Mouse (Mus musculus) heart, embryonic 12.5 days (tissue): ENCODE measurements around the gene Map4k3. TPM values are rescaled to one million over a fixed set of nuclear protein-coding genes. Genes with fewer than 3 reads are reported as not detected.

Experiments
- ATAC-seq: fragments of 200-750 bp; cut with Nextera tagmentation; 2 replicates; pipeline ENCODE4 v1.8.0; 2017; ENCODE audit warnings: moderate TSS enrichment, moderate library complexity; ENCODE audit not compliant: insufficient number of reproducible peaks, low FRiP score
- H3K27ac ChIP-seq: fragments of 300-500 bp; sonication (generic); 2 replicates; pipeline ENCODE4 v1.5.1; 2016; ENCODE audit warnings: mild to moderate bottlenecking, moderate library complexity; ENCODE audit not compliant: poor library complexity, severe bottlenecking
- H3K27me3 ChIP-seq: fragments of 300-500 bp; sonication (generic); replicated peaks from 2 replicates; pipeline ENCODE4 v1.6.1; 2016; ENCODE audit warnings: mild to moderate bottlenecking, moderate library complexity
- H3K36me3 ChIP-seq: fragments of 300-500 bp; sonication (generic); 2 replicates; pipeline ENCODE4 v1.6.1; 2016; ENCODE audit warnings: mild to moderate bottlenecking, moderate library complexity
- H3K4me1 ChIP-seq: fragments of 300-500 bp; sonication (generic); replicated peaks from 2 replicates; pipeline ENCODE4 v1.6.1; 2016; ENCODE audit warnings: mild to moderate bottlenecking
- H3K4me2 ChIP-seq: fragments of 300-500 bp; sonication (generic); 2 replicates; pipeline ENCODE4 v1.6.1; 2016; ENCODE audit warnings: mild to moderate bottlenecking, moderate library complexity
- H3K4me3 ChIP-seq: fragments of 300-500 bp; sonication (generic); 2 replicates; pipeline ENCODE4 v1.5.1; 2016; ENCODE audit warnings: mild to moderate bottlenecking
- H3K9ac ChIP-seq: fragments of 300-500 bp; sonication (generic); 2 replicates; pipeline ENCODE4 v1.6.1; 2016; ENCODE audit warnings: mild to moderate bottlenecking, moderate library complexity
- H3K9me3 ChIP-seq: fragments of 300-500 bp; sonication (generic); replicated peaks from 2 replicates; pipeline ENCODE4 v1.6.1; 2016; ENCODE audit warnings: mild to moderate bottlenecking, moderate library complexity
- WGBS: fragments of 180-500 bp; shearing (Covaris S2); methylation state at CpG from one replicate; pipeline ENCODE4 v1.1.7; 2016; 5-methylcytosine and 5-hydroxymethylcytosine counted together
- polyA plus RNA-seq: library from polyadenylated mRNA; unstranded; fragments of >200 nt; fragmentation: Nextera tagmentation; extraction: Ambion mirVana; gene quantifications from 2 replicates; pipeline ENCODE4 v1.2.1, GENCODE M21; 2016

The Map4k3 gene
- polyA plus RNA-seq, 1 experiment from 2014 or later: 25.8 TPM

GRCm38 (mm10) chr17:80707176-80707575 is 21.1 kb downstream of the Map4k3 start:
- ATAC-seq: no peak
- Histone ChIP-seq H3K36me3 (no peaks in the 10 kb centered on the region), H3K4me2 (no peak overlapping the region), H3K9ac (no peak overlapping the region), H3K4me3 (no peak overlapping the region), H3K27ac (0 out of 2 replicates have a peak overlapping the region, but pooled peaks have one; percentile 5), H3K27me3 (no peaks in the 10 kb centered on the region), H3K4me1 (peaks cover 59% of the 10 kb centered on the region), H3K9me3 (no peaks in the 10 kb centered on the region)
- 53% methylated on average over 4 of the region's 4 CpGs for WGBS

- Histone ChIP-seq H3K4me2 (no peak overlapping the region), H3K4me3 (no peak overlapping the region), H3K9ac (no peak overlapping the region), H3K36me3 (no peaks in the 10 kb centered on the region), H3K27ac (0 out of 2 replicates have a peak overlapping the region, but pooled peaks have one; percentile 5), H3K9me3 (no peaks in the 10 kb centered on the region), H3K27me3 (no peaks in the 10 kb centered on the region), H3K4me1 (peaks cover 62% of the 10 kb centered on the region)
- 56% methylated on average over 6 of the region's 6 CpGs for WGBS
- no peak for ATAC-seq
Measured at GRCm38 (mm10) chr17:80706608-80707007, 21.7 kb downstream of the Map4k3 start.

- ATAC-seq: no peak
- Histone ChIP-seq H3K9me3 (no peaks in the 10 kb centered on the region), H3K36me3 (no peaks in the 10 kb centered on the region), H3K4me3 (no peak overlapping the region), H3K9ac (no peak overlapping the region), H3K27me3 (no peaks in the 10 kb centered on the region), H3K27ac (no peak overlapping the region), H3K4me2 (no peak overlapping the region), H3K4me1 (peaks cover 40% of the 10 kb centered on the region)
- 71% methylated on average over 5 of the region's 5 CpGs for WGBS
Measured at GRCm38 (mm10) chr17:80701687-80702086, 26.6 kb downstream of the Map4k3 start.

GRCm38 (mm10) chr17:80698930-80699329 is 29.4 kb downstream of the Map4k3 start:
- 60% methylated on average over 7 of the region's 7 CpGs for WGBS
- no peaks in the 10 kb centered on the region for H3K27me3 ChIP-seq
- H3K9ac ChIP-seq: no peak overlapping the region
- no peak overlapping the region for H3K27ac ChIP-seq
- no peak for ATAC-seq
- H3K36me3 ChIP-seq: no peaks in the 10 kb centered on the region
- H3K4me1 ChIP-seq: peaks cover 47% of the 10 kb centered on the region
- no peaks in the 10 kb centered on the region for H3K9me3 ChIP-seq
- no peak overlapping the region for H3K4me2 ChIP-seq
- no peak overlapping the region for H3K4me3 ChIP-seq

- no peaks in the 10 kb centered on the region for H3K27me3 ChIP-seq
- no peaks in the 10 kb centered on the region for H3K9me3 ChIP-seq
- peak overlapping the region; percentile 31; the same call in 1 of the 2 replicates for H3K9ac ChIP-seq
- H3K4me2 ChIP-seq: no peak overlapping the region
- H3K4me3 ChIP-seq: no peak overlapping the region
- no peaks in the 10 kb centered on the region for H3K36me3 ChIP-seq
- ATAC-seq: no peak
- no peak overlapping the region for H3K27ac ChIP-seq
- peaks cover 51% of the 10 kb centered on the region for H3K4me1 ChIP-seq
- WGBS: 51% methylated on average over 12 of the region's 12 CpGs
Measured at GRCm38 (mm10) chr17:80698191-80698901, 29.9 kb downstream of the Map4k3 start.

- WGBS: 92% methylated on average over 5 of the region's 5 CpGs
- H3K9ac ChIP-seq: no peak overlapping the region
- no peaks in the 10 kb centered on the region for H3K27me3 ChIP-seq
- H3K9me3 ChIP-seq: no peaks in the 10 kb centered on the region
- no peak overlapping the region for H3K4me2 ChIP-seq
- peaks cover 3% of the 10 kb centered on the region; the same call in 1 of the 2 replicates for H3K36me3 ChIP-seq
- peaks cover 58% of the 10 kb centered on the region for H3K4me1 ChIP-seq
- H3K4me3 ChIP-seq: no peak overlapping the region
- H3K27ac ChIP-seq: no peak overlapping the region
- 0 out of 2 replicates have a peak, but pooled peaks have one; percentile 31 for ATAC-seq
Measured at GRCm38 (mm10) chr17:80696956-80697355, 31.3 kb downstream of the Map4k3 start.

GRCm38 (mm10) chr17:80696210-80696609 is 32.1 kb downstream of the Map4k3 start:
- Histone ChIP-seq H3K27ac (no peak overlapping the region), H3K36me3 (peaks cover 3% of the 10 kb centered on the region; the same call in 1 of the 2 replicates), H3K4me2 (no peak overlapping the region), H3K27me3 (no peaks in the 10 kb centered on the region), H3K9me3 (no peaks in the 10 kb centered on the region), H3K4me3 (no peak overlapping the region), H3K4me1 (peaks cover 55% of the 10 kb centered on the region), H3K9ac (no peak overlapping the region)
- ATAC-seq: no peak
- WGBS: 82% methylated on average over 6 of the region's 6 CpGs

GRCm38 (mm10) chr17:80693707-80694106 is 34.6 kb downstream of the Map4k3 start:
- Histone ChIP-seq H3K9me3 (no peaks in the 10 kb centered on the region), H3K4me3 (peak overlapping the region; percentile 10; the same call in 1 of the 2 replicates), H3K27ac (peak overlapping the region; percentile 3; the same call in 1 of the 2 replicates), H3K4me2 (peak overlapping the region; percentile 51), H3K9ac (no peak overlapping the region), H3K4me1 (peaks cover 52% of the 10 kb centered on the region), H3K27me3 (no peaks in the 10 kb centered on the region), H3K36me3 (peaks cover 3% of the 10 kb centered on the region; the same call in 1 of the 2 replicates)
- 25% methylated on average over 7 of the region's 7 CpGs for WGBS
- ATAC-seq: 0 out of 2 replicates have a peak, but pooled peaks have one; percentile 41

GRCm38 (mm10) chr17:80692183-80692582 is 36.1 kb downstream of the Map4k3 start:
- ATAC-seq: no peak
- Histone ChIP-seq H3K36me3 (peaks cover 3% of the 10 kb centered on the region; the same call in 1 of the 2 replicates), H3K4me2 (no peak overlapping the region), H3K9ac (no peak overlapping the region), H3K27ac (no peak overlapping the region), H3K9me3 (no peaks in the 10 kb centered on the region), H3K4me3 (no peak overlapping the region), H3K4me1 (peaks cover 43% of the 10 kb centered on the region), H3K27me3 (no peaks in the 10 kb centered on the region)
- WGBS: 74% methylated on average over 13 of the region's 13 CpGs

GRCm38 (mm10) chr17:80688701-80689100 is 39.6 kb downstream of the Map4k3 start:
- Histone ChIP-seq H3K4me1 (peaks cover 26% of the 10 kb centered on the region), H3K27me3 (no peaks in the 10 kb centered on the region), H3K4me3 (no peak overlapping the region), H3K9me3 (no peaks in the 10 kb centered on the region), H3K27ac (no peak overlapping the region), H3K4me2 (no peak overlapping the region), H3K36me3 (peaks cover 3% of the 10 kb centered on the region; the same call in 1 of the 2 replicates), H3K9ac (no peak overlapping the region)
- no peak for ATAC-seq
- WGBS: 94% methylated on average over 11 of the region's 11 CpGs

GRCm38 (mm10) chr17:80686066-80686465 is 42.2 kb downstream of the Map4k3 start:
- H3K27me3 ChIP-seq: no peaks in the 10 kb centered on the region
- no peak overlapping the region for H3K9ac ChIP-seq
- no peak overlapping the region for H3K4me2 ChIP-seq
- no peak overlapping the region for H3K27ac ChIP-seq
- H3K4me3 ChIP-seq: no peak overlapping the region
- WGBS: 82% methylated on average over 5 of the region's 5 CpGs
- H3K9me3 ChIP-seq: no peaks in the 10 kb centered on the region
- ATAC-seq: no peak
- H3K36me3 ChIP-seq: no peaks in the 10 kb centered on the region
- H3K4me1 ChIP-seq: peaks cover 31% of the 10 kb centered on the region
